Mouse (Mus musculus): ENCODE measurements around the gene Dhfr.

- TF ChIP-seq ZC3H11A (IDR thresholded peaks at IDR 0.05; ENCODE audit: low read depth, low read length) = no peak
- no peak for TF ChIP-seq ZKSCAN1 (IDR thresholded peaks at IDR 0.05; ENCODE audit: borderline replicate concordance, low read depth, low read length)
- TF ChIP-seq IRF4 (IDR thresholded peaks at IDR 0.05; ENCODE audit: low read depth, low read length) = no peak
- no peak for TF ChIP-seq JUN (IDR thresholded peaks at IDR 0.05; ENCODE audit: insufficient read depth, low read depth, low read length)
- no peak for TF ChIP-seq POLR2AphosphoS2 (IDR thresholded peaks at IDR 0.05; ENCODE audit: low read depth, low read length)
- no peak for TF ChIP-seq SIN3A (IDR thresholded peaks at IDR 0.05; ENCODE audit: low read length)
These were observed 71.3 kb downstream of the Dhfr start, which contains the start of gene Ankrd34b for GRCm38 (mm10) chr13:92425758-92426264.

Data from CH12.LX (cell line).